In the genomic region with DNA sequence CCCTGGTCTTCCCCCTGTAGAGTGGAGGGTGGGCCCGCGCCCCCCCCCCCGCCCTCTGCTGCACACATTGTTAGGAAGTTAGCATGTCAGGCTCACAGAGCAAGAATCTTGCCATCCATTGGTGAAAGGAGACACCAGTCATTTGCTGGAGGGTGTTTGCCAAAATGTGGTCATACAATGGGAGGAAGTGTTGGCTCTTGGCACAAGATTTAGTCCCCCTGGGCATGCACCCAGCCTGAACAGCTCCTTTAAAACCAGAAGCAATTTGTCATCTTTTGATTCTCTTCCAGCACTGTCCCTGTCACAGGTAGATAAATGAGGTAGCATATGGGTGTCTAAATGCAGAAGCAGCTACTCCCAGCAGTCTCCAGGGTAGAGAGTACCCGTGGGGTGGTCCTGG, we compare ENCODE assay signal across 9 mouse cellular contexts.
DNase-seq lines count a peak whose midpoint lies in the region; ATAC-seq lines count a peak whose summit lies in the region.
"Had no signal": no experiment of that assay in that cellular context is flagged by ENCODE, and none has a peak within 500 bp of the region (broad histone marks: within the 10 kb centered on the region; RNA-seq: fewer than 3 reads in every experiment).

No protein-coding gene starts in this region.

- no peaks in the 10 kb centered on the region for H3K27me3 ChIP-seq in forebrain, embryonic 15.5 days
- no peaks in the 10 kb centered on the region for H3K27me3 ChIP-seq in forebrain, embryonic 12.5 days

- no peak overlapping the region for H3K4me2 ChIP-seq in forebrain, embryonic 15.5 days (replicated peaks)
- no peak overlapping the region for H3K4me2 ChIP-seq in forebrain, embryonic 12.5 days

- H3K9ac ChIP-seq in forebrain, embryonic 15.5 days (replicated peaks), result no peak overlapping the region
- H3K9ac ChIP-seq in forebrain, embryonic 12.5 days, result no peak overlapping the region

- peak; percentile 24 for DNase-seq in right cerebral cortex, postnatal 4 days
- no peak for DNase-seq in right cerebral cortex, postnatal 14 days
- DNase-seq in kidney, adult 8-10 months, result peak; percentile 45 to 63
- no peak for DNase-seq in embryo, embryonic 9.5 days (ENCODE audit: extremely low spot score)
- DNase-seq in thymus, postnatal 4 days, result no peak
- DNase-seq: gastrocnemius, postnatal 10 days had no signal

- no peaks in the 10 kb centered on the region for H3K9me3 ChIP-seq in forebrain, embryonic 15.5 days
- H3K9me3 ChIP-seq in forebrain, embryonic 12.5 days, result no peaks in the 10 kb centered on the region

- H3K4me1 ChIP-seq in forebrain, embryonic 15.5 days, result peaks cover 40% of the 10 kb centered on the region
- H3K4me1 ChIP-seq in forebrain, embryonic 12.5 days, result peaks cover 40% of the 10 kb centered on the region

- H3K36me3 ChIP-seq in forebrain, embryonic 15.5 days, result no peaks in the 10 kb centered on the region
- H3K36me3 ChIP-seq in forebrain, embryonic 12.5 days (replicated peaks), result peaks cover 7% of the 10 kb centered on the region

- H3K4me3 ChIP-seq in forebrain, embryonic 15.5 days, result no peak overlapping the region
- H3K4me3 ChIP-seq in forebrain, embryonic 12.5 days (replicated peaks), result no peak overlapping the region

- WGBS in forebrain, embryonic 15.5 days, result 71% methylated on average over 3 of the region's 4 CpGs
- 75% methylated on average over 3 of the region's 4 CpGs for WGBS in forebrain, embryonic 12.5 days

- H3K27ac ChIP-seq in forebrain, embryonic 15.5 days (replicated peaks), result 0 out of 2 replicates have a peak overlapping the region, but pooled peaks have one; percentile 10
- H3K27ac ChIP-seq in forebrain, embryonic 12.5 days, result no peak overlapping the region

- no peak; the same call in 1 of the 2 replicates for ATAC-seq in forebrain, embryonic 15.5 days (replicated peaks)
- ATAC-seq in forebrain, embryonic 12.5 days (ENCODE audit: low FRiP score), result no peak
- ATAC-seq in granulocyte monocyte progenitor cell, adult 5-6 weeks (replicated peaks; ENCODE audit: poor library complexity, severe bottlenecking), result no peak

Comparison
In these comparisons a context has a peak if more than half of its experiments do, and no peak if none do; other contexts are left out.
1. DNase-seq: peak in right cerebral cortex, postnatal 4 days (single experiment) and kidney, adult 8-10 months (2 of 2); none in right cerebral cortex, postnatal 14 days (single experiment), embryo, embryonic 9.5 days (single experiment) and thymus, postnatal 4 days (single experiment).